Mouse (Mus musculus): Measurements from ENCODE around the gene Ccl20.

Gene Ccl20

DNA sequence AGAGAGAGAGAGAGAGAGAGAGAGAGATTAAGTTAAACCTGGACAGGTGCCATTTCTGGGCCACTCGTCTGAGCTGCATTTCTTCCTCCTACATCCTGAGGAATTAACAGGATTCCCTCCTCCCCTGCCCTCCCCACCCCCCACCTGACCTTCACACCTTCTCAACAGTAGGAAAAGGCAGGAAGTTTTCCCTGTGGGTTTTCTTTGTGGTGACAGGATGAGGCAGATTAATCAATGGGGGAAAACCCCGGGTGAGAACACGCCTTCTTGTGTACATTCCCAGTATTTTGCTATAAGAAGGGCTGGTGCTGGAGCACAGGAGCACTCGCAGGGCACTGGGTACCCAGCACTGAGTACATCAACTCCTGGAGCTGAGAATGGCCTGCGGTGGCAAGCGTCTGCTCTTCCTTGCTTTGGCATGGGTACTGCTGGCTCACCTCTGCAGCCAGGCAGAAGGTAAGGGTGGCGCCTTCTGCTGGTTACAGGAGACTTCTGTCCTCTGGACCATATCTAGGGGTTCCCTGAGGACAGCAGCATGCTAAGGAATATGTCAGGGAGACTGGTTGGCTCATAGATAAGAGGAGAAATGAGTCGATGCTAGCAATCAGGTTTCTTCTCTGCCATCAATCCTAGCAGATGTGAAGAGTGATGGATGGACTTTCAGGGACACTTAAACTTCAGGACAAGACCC lies at the start of gene Ccl20:
Gene Ccl20 (plus strand): TSS at position 320 of the 691 bp plus-strand sequence.
- DNase-seq (ENCODE audit: extremely low spot score, low spot score) = no peak

- DNase-seq (ENCODE audit: extremely low spot score, low spot score) = no peak
These were observed 49.4 kb upstream of the Ccl20 start for GRCm38 (mm10) chr1:83067205-83067604.

DNA sequence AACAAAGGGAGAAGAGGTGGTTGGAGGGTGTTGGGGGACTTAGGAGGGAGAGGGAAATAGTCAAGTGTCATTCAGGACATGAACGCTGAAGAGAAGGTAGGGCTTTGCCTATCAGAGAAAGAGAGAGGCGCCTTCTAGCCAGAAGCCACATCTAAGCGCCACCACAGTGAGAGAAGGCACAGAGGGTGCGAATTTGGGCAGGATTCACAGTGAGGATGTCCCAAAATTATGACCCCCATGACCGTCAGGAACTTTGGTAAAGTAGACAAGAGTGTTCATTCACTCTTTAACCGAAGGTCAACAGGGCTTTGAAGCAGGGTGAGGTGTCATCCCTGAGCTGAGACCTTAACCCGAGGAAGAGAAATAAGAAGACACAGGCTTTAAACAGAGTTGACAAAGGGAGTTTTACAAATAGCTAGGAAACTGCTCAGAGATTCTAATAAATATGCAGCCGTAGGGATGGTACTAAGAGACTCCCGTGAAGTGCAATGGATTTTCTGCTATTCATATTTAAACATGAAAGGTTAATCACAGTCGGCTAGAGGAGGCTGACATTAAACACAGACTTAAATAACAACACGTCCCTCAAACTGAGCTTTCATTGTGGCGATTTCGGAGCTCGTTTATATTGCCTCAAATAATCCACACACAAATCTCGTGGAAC lies 40.9 kb upstream of the Ccl20 start:
- DNase-seq (ENCODE audit: extremely low spot score, low spot score) = peak; percentile 13

- DNase-seq (ENCODE audit: extremely low spot score, low spot score) = peak; percentile 44
These were observed 40.2 kb upstream of the Ccl20 start for GRCm38 (mm10) chr1:83076190-83076917.

DNA sequence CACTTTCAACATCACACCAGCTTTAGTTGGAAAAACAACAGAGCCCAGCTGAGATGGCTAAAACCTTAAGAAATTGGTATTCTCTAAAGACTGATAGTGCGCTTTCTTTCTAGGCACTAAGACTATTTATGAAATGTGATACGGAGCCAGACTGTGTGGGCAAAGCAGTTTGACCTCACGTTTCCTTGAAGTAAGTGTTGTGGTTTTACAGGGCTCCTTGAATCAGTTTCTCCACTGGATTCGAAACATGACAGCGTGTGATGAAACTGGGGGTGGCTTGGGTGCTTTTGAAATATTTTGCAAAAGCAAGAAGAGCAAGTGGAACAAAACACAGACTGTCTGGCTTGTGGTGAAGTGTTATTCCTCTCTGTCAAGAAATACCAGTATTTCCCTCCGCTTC lies 39.5 kb upstream of the Ccl20 start:
- DNase-seq (ENCODE audit: extremely low spot score, low spot score) = no peak

- DNase-seq (ENCODE audit: extremely low spot score, low spot score) = no peak
These were observed 31.8 kb upstream of the Ccl20 start for GRCm38 (mm10) chr1:83084790-83085189.

- no peak for DNase-seq (ENCODE audit: extremely low spot score, low spot score)
These were observed 25.3 kb upstream of the Ccl20 start for GRCm38 (mm10) chr1:83091268-83091667.

GRCm38 (mm10) chr1:83096935-83097334 lies 19.6 kb upstream of the Ccl20 start:
- DNase-seq (ENCODE audit: extremely low spot score, low spot score) = no peak

GRCm38 (mm10) chr1:83099160-83099559 lies 17.4 kb upstream of the Ccl20 start:
- no peak for DNase-seq (ENCODE audit: extremely low spot score, low spot score)

DNA sequence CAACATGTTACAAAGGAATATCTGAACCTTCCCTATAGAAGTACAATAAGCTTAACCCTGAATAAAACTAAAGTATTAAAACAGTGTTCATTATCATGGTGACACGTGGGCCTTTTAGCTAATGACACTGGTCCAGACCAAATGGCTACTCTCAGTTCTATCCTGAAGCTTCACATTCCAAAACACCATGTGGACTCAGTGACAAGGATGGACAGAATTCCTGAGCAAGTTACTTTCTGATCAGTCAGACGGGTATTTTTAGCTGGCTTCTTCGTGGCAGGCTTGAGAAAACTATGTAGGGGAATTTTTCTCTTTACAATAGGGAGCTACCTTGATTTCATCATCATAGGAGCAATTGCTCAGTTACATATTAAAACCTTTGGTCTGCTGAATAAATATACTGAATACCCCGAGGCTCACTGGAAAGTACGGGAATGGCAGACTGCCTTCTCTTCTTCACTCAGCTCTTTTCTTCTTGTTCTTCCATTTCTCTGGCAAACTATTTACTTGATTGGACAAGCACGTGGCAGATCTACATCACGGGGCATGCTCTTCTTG lies 16.9 kb upstream of the Ccl20 start:
- no peak for DNase-seq (ENCODE audit: extremely low spot score, low spot score)

DNA sequence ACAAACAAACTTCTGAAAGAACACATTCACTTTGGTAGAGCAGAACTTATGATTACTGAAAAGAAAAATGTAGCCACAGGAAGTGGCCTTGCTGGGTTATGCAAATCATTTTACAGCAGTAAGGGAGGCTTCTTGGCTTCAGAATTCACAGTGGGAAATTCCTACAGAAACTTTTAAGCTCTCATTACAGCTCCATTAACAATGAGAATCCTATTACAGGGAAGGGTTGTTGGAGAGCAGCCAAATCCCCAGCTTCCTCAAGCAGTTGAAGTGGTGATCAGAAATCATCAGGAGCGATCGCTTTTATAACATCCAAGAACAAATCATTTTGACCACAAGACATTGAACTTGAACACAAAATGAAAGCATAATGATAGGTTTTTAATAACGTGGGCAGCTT lies 14.7 kb upstream of the Ccl20 start:
- no peak for DNase-seq (ENCODE audit: extremely low spot score, low spot score)

DNA sequence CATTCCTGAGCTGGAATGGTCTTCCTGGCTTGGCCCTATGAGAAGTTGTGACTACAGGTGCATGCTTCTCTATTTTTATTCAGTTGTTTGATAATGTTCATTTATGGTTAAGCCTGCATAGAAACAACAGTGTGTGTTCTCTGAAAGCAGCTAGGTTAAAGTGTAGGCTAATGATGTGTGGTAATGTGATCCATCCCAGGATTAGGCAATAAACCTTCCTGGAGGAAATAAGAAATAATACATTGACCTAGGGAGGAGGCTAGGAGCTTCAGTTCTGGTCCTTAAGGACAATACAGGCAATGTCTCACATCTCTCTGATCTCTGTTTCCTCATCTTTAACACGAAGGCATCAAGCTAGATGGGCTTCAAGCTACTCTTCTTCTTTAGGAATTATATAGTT lies 11.1 kb upstream of the Ccl20 start:
- no peak for DNase-seq (ENCODE audit: extremely low spot score, low spot score)

DNA sequence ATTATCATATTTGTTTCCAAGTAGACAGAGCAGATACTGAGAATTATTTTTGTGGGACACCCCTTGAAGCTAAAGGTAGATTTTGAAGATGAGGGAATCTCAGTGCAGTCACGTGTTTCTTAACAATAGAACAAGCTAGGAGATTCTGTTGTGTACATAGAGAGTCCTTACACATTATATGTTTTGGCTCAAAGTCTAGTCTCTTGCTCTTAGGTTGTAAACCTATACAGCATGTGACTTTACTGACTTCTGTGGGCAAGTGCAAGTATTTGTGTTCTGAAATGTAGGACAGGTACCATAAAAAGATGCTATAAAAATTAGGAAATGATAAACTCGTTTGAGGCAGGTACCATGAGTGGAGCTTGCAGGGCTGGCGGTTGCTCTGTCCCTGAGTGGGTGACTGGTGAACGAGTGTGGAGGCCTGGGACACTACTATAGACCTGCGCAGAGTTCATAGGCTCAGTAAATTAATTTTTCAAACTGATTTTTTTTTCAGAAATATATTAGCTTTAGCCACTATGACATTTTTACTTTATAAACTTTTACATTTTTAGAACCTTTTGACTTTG lies 9.1 kb upstream of the Ccl20 start:
- no peak for DNase-seq (ENCODE audit: extremely low spot score, low spot score)

- DNase-seq (ENCODE audit: extremely low spot score, low spot score) = no peak
These were observed 5.6 kb upstream of the Ccl20 start for GRCm38 (mm10) chr1:83110992-83111391.

GRCm38 (mm10) chr1:83111726-83112125 lies 4.8 kb upstream of the Ccl20 start:
- DNase-seq (ENCODE audit: extremely low spot score, low spot score) = no peak

DNA sequence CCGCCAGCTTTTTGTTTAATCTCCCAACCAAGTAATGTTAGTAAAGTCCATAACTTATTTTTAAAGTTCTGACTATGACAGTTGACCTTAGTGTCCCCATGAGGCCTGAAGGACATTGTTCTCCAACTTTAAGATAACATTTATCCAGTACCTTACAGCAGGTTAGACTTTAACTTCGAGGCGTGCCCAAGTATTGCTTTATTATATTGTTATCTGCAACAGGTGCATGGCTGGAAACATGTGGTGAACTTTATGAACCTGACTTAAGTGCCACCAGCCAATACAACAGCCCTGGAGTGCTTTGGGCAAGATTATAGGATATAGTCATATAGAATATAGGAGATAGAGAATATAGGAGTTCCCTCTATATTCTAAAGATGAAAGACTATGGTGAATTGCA lies 651 bp downstream of the Ccl20 start:
- no peak for DNase-seq (ENCODE audit: extremely low spot score, low spot score)

GRCm38 (mm10) chr1:83117661-83118060 lies 1.1 kb downstream of the Ccl20 start:
- DNase-seq (ENCODE audit: extremely low spot score, low spot score) = no peak

DNA sequence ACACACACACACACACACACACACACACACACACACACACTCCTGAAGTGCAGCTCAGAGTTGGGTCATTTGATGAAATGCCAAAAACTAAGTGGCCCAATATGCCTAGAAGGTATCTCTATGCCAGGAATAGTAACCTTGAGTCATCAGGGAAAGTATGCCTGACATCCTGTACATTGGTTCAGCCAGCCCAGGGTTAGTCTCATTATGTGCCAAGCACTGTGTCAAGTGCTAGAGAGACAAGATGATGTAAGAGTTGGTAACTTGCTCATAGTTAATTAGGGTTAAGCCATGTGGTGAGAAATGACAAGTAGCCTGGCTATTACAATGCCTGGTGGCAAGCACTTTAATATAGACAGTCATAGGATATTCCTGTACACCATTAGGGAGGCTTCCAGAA lies 3.3 kb downstream of the Ccl20 start:
- no peak for DNase-seq (ENCODE audit: extremely low spot score, low spot score)

GRCm38 (mm10) chr1:83120312-83120711 lies 3.7 kb downstream of the Ccl20 start:
- DNase-seq (ENCODE audit: extremely low spot score, low spot score) = no peak

DNA sequence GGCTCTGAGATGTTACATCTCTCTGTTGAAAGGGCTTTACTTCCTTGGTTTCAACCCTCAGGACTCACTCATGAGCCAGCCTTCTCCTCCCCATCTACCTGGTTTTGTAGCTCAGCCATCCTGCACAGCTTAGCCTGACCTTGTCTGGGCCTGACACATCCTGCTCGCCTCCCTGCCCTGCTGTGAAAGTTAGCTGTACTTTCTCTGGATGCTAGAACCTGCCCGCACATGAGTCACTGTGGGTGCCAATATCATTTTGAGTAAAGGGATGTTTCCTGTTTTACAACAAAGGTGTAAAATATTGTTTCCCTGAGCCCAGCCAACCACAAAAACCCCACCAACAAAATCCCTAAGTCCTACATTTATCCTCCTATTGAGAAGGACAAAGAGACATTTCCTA lies 6.6 kb downstream of the Ccl20 start:
- DNase-seq (ENCODE audit: extremely low spot score, low spot score) = no peak

GRCm38 (mm10) chr1:83135829-83136228 lies 19.3 kb downstream of the Ccl20 start:
- no peak for DNase-seq (ENCODE audit: extremely low spot score, low spot score)

DNA sequence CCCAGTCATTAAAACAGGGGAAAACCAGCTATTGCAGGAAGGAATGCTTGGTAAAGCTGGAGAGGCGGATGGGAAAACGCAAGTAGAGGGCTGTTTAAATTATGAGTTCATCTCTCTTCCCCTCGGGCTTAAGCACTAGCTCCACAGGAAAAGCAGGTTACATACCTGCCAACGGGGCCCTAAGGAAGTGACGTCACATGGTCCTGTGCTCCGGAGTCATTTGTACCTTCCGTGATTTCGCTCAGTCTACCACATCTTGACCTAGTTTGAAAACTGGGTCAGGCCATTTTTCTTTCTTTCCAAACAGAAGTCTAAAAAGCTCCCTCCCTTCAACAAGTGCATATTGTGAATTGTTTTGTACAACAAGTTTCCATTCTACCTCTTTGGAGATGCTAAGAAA lies 21.3 kb downstream of the Ccl20 start:
- no peak for DNase-seq (ENCODE audit: extremely low spot score, low spot score)

Measured in neural tube, embryonic 10.5 days (tissue).